Mouse (Mus musculus) left cerebral cortex, adult 18-20 months (tissue): ENCODE data around the gene Nudt19. TPM values are rescaled to one million over a fixed set of nuclear protein-coding genes. Genes with fewer than 3 reads are reported as not detected.
"Not testable (repeated sequence)": the region's sequence is repeated elsewhere in the genome, so short reads cannot be mapped to it uniquely, and the experiment has no call there.

Experiments
- DNase-seq, 2 experiments: peaks; one replicate each; pipeline ENCODE4 v3.0.0; 2021 to 2022; ENCODE audit warnings: low spot score in 2 of 2, mixed read lengths in 1 of 2
- long read RNA-seq, 2 experiments: library from polyadenylated mRNA; stranded (forward); transcript quantifications; one replicate each; pipeline ENCODE4 v2.0.0; 2021
- total RNA-seq, 2 experiments: library from RNA; stranded (reverse); gene quantifications; 2 replicates each; pipeline ENCODE4 v1.2.3; 2021

Nudt19 gene
- 10 to 100 TPM; 68.2 to 70.0 TPM for total RNA-seq
- long read RNA-seq, experiment 1, transcript Nudt19-201 (3 exons, 2,298 nt), result major isoform, 150 of 154 reads
- long read RNA-seq, experiment 1, partial matches to known transcripts, result 0 of 154 reads
- long read RNA-seq, experiment 1, other reads (novel, unspliced or antisense), result 1 of 154 reads
- long read RNA-seq, experiment 2, transcript Nudt19-201 (3 exons, 2,298 nt), result major isoform, 155 of 160 reads
- long read RNA-seq, experiment 2, partial matches to known transcripts, result 0 of 160 reads
- long read RNA-seq, experiment 2, other reads (novel, unspliced or antisense), result 2 of 160 reads

DNA sequence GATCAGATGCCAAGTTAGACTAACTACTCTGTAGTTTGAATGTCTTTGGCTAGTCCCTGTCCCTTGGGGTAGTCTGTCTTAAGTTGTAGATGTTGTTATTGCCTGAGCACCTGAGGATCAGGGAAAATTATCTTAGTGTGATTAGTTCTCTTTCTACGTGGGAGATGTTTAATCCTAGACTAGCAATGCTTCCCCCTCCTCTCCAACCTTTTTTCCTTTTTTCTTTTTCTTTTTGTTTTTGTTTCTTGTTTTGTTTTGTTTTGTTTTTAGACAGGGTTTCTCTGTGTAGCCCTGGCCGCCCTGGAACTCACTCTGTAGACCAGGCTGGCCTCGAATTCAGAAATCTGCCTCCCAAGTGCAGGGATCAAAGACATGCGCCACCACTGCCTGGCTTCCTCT lies at the start of gene Nudt19:
Gene Nudt19 (minus strand): TSS at position 100 of the 399 bp plus-strand sequence.
- DNase-seq, result no peak

- no peak for DNase-seq
Measured at GRCm38 (mm10) chr7:35602766-35603165, 46.7 kb upstream of the Nudt19 start.

DNA sequence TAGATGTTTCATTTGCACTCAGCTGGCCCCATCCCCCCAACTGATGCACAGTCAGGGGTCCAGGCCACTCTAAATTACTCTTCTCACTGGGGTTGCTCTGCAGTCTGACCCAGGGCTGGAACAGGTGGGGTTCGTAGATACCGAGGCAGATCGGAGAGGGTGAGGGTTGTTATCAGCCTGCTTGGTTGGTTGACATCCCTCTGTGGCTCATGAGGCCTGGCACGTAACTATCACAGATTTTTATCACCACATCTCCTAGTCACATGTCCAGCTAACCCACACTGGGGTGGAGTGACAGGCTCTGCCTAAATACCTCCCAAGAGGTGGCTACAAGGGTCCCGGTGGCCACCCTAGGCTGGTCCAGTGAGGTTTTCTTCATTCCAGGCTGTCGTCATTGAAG lies 45.0 kb upstream of the Nudt19 start:
- DNase-seq, result no peak

GRCm38 (mm10) chr7:35600031-35600430 lies 43.9 kb upstream of the Nudt19 start:
- DNase-seq, result no peak

DNA sequence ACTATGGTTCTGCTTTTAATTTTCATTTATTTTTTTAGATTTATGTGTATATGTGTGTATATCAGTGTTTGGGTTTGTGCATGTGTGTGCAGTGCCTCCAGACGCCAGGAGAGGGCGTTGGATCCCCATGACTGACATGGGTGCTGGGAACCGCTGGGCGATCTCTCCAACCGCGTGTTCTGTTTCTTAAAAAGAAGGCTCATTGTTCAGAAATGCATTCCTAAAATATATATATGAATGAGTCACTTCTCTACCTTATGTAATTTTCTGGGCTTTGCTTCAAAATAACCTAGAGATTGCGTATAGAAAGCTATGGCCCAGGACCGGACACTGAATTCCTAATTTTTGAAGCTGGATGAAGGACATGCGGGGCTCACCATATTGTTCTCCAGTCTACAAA lies 43.4 kb upstream of the Nudt19 start:
- peak; percentile 30 to 46 for DNase-seq

- no peak for DNase-seq
Measured at GRCm38 (mm10) chr7:35594311-35594710, 38.2 kb upstream of the Nudt19 start.

- peak in 1 of 2 experiments; percentile 24 for DNase-seq
Measured at GRCm38 (mm10) chr7:35590731-35591191, 34.7 kb upstream of the Nudt19 start.

DNA sequence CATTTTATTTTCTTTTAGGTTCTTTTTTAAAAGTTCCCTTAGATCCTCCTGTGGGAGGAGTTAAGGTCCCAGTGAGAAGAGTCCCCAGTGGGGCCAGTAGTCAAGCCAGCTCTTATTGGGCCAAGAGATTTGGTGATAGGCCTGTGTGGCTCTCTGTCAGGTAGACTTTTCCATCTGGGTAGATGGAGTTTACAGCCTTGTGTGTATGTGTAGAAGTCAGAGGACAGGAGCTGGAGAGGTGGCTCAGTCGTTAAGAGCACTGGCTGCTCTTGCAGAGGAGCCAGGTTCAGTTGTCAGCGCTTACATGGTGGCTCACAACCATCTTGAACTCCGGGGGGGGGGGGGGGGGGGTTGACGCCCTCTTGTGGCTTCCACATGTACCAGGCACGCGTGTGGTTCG lies 33.4 kb upstream of the Nudt19 start:
- DNase-seq, result no peak

GRCm38 (mm10) chr7:35588680-35589428 lies 32.8 kb upstream of the Nudt19 start:
- DNase-seq, result no peak

DNA sequence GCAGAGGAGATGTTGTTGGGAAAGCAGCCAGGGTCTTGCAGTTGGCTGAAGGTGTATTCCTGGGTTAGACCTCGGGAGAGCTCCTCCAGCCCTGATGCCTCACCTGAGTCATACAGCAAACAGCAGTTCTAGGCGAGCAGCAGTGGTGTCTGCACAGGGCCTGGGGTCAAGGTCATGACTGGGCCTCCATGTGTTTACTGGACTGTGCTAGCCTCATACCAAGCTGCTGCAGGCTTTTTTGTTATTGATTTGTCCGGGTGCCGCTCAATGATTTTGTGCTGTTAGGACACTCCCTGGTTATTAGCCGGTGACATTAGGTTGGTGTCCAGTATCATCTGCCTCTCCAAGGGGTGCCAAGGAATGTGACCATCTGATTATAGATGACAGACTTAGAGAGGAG lies 31.6 kb upstream of the Nudt19 start:
- DNase-seq, result no peak

DNA sequence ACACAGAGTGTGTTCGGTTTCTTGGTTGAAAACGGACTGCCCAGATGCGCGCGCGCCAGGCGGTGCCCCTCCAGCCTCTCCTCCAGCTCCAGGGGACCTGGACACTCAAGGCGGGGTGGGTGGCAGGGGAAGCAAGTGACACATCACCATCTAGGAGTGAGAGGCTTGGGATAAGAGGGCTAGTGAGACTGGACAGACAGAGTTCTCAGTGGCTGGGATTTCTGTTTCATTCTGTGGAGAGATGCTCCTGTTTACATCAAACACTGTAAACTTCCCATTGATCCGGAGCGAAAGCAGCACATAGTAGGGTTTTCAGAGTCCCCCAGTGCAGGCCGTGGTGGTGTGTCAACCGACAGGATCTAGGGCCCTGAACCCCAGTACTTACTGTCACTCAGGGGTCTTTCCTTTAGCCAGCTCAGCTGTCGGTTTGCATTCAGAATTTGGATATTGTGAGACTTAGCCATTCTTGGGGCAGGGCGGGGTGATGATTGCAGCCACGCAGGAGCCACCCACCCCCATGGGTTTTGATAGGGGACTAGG lies 30.9 kb upstream of the Nudt19 start:
- DNase-seq, result no peak

DNA sequence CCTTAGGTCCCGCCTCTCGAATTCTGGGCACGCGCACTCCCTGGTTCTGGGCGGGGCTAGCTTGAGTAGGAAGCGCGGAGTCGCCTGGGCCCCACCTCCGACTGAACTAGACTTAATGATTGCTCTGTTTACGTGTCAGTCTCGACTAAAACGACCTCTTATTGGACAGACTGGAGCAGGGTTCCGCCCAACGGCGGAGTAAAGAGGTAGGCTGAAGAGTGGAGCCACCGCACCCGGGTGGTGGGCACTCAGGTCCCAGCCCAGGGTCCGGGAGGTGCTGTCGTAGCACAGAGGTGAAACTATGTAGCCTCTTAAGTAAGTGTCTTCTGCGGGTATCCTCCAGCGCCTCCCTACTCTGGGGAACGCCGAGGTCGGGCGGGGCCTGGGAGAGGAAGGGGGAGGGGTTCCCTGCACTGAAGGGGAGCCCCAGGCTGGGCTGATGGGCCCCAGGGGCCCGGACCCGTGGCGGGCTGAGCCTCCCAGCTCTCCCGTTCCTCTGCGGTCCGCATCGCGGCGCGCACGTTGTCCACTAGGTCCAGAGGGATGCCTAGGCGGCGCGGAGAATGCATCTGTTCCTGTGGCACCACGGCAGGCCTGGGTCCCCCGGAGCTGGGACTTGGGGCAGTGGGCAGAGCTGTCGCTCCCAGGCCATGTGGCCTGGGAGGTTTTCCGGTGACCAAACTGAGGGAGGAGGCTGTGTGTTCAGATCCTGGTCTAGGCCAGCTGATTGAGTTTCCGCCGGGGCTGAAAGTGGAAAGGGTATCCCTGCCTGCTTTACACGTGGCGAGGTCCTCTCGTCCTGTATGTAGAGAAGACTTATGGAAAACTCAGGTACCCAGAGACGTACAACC lies 30.2 kb upstream of the Nudt19 start, which contains the start of gene Ankrd27:
Gene Ankrd27 (plus strand): TSS at position 190 of the 851 bp plus-strand sequence.
- DNase-seq, result peak; percentile 92 to 96

GRCm38 (mm10) chr7:35585191-35586054 lies 29.3 kb upstream of the Nudt19 start, which contains the start of gene Rgs9bp:
Rgs9bp (minus strand) TSS chr7:35585582.
- DNase-seq, result no peak

DNA sequence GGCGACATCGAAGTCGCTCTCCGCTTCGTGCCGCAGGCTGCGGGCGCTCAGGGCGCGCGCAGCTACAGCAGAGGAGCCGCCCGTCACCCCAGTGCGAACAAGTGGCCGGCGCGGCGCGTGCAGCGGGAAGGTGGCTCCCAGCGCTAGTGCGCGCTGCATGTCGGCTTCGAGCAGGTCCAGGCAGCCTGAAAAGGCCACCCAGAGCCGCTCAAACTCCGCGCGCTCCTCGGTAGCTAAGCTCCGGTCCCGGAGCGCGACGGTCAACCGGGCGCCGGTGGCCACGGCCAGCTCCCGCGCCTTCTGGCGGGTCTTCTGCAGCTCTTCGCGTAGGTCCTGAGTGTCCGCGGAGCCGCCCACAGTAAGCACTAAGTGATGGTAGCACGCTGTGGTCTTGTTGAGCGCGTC lies 28.7 kb upstream of the Nudt19 start:
- DNase-seq, result no peak

DNA sequence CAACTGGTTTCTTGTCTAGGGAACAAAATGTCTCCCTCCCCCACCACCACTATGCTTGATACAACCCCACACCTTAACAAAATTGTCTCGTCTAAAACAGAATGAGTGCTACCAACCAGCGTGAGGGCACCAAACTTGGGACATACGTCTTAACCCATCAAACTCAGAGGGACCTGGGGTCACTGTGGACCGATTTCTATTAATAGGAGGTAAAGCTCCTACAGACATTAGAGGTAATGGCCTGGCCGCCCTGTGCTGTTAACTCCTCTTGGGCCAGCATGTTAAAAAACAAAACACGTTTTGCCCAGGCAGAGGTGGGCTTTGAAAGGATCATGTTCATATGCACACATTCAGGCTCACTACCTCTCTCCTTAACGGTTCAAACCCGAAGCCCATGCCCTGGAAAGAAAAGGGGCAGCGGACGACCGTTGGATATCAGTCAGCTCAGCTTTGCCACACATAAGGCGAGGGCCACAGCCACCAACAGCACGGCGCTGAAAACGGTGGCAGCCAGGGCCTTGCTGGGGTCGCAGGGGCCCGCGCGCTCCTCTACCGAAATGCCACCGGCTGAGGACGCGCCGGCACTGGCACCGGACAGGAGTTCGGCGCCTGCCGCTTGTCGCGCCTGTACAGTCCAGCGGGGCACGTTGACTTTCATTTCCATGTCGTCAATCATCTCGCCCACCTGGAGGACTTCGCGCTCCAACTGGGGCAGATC lies 28.1 kb upstream of the Nudt19 start:
- no peak for DNase-seq

DNA sequence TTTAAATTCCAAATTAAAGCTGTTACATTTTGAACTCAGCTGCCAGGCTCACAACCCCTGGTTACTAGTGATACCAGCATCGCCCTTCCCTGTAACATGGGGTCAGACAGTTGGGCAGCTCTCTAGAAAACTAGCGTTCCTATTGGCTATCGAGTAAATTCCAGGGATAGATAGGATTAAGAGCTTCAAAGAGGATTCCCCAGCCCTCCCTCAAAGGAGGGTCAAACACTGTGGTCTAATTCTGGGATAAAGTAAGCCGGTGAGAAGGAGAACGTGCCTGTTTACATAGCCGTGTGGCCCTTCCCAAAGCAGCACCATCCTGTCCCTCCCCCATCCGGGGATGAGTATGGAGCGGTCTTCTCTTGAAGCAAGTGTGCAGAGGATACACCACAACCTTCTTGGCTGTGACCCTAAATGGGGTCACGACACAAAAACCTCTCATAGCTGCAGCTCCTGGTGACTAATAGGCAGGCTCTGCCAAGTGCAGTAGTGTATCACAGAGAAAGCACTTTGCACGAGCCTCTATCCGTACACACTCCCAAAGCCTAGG lies 27.4 kb upstream of the Nudt19 start:
- DNase-seq, result no peak

GRCm38 (mm10) chr7:35582719-35583118 lies 26.6 kb upstream of the Nudt19 start:
- no peak for DNase-seq

DNA sequence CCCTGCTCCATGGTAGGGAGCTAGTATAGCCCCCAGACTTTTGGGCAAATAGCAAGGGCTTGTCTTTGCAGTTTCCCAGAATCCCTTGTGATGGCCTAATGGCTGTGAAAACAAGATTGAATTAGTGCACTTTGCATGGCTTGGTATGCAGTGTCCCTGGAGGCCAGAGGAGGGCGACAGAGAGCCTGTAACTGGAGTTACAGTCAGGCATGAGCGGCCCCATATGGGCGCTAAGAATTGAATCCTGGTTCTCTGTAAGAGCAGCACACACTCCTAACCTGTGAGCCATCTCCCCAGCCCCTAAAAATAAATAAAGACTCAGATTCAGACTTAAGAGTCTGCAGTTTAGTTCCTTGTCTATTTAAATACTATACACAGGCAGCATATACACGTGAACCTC lies 23.7 kb upstream of the Nudt19 start:
- DNase-seq, result no peak

DNA sequence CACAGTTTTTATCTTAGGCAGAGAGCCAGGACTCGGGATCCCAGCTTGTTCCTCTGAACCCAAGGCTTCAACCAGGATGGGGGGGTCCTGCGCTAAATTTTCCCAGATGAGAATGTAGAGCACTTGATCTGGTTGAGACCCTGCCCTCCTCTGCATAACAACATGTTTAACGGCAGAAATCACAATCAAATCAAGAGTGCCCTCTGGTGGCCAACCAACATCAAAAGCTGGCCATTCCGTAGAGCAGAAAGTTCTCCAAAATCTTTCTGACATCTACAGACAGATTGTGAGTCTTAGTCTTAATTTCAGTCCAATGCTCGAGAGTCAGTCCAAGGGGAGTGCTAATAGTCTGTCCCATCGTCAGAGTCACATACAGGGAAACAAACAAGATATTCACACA lies 14.8 kb upstream of the Nudt19 start:
- not testable (repeated sequence) for DNase-seq
